Mouse (Mus musculus) CH12.LX (cell line): ENCODE data around the gene BC034090. TPM values are rescaled to one million over a fixed set of nuclear protein-coding genes. Genes with fewer than 3 reads are reported as not detected.

ENCODE experiments used
- DNase-seq: peaks from one replicate; pipeline ENCODE4 v3.0.0-alpha.2; 2013; ENCODE audit errors: extremely low read depth
- H3K27ac ChIP-seq: 2 replicates; pipeline ENCODE4 v1.5.1; 2012; ENCODE audit warnings: low read depth, mild to moderate bottlenecking, control low read depth, moderate library complexity; ENCODE audit not compliant: insufficient read depth
- H3K27me3 ChIP-seq: replicated peaks from 2 replicates; pipeline ENCODE3; 2012; ENCODE audit warnings: inconsistent platforms
- H3K36me3 ChIP-seq, 2 experiments: replicated peaks in 1 of 2; 2 replicates each; pipeline versions ENCODE3 to v1.6.1; 2012; ENCODE audit warnings: inconsistent platforms in 1 of 2, low read length in 1 of 2, mild to moderate bottlenecking in 1 of 2, mixed read lengths in 1 of 2, moderate library complexity in 1 of 2; ENCODE audit not compliant: control insufficient read depth in 1 of 2, insufficient read depth in 1 of 2
- H3K4me1 ChIP-seq, 2 experiments: 2 replicates each; pipeline ENCODE4 v1.6.1; 2012; ENCODE audit warnings: inconsistent platforms in 1 of 2, moderate library complexity in 1 of 2; ENCODE audit not compliant: insufficient read depth in 2 of 2, control insufficient read depth in 1 of 2
- H3K4me2 ChIP-seq: 2 replicates; pipeline ENCODE4 v1.6.1; 2012; ENCODE audit warnings: low read depth, mild to moderate bottlenecking, control low read depth; ENCODE audit not compliant: poor library complexity, insufficient read depth, severe bottlenecking
- H3K4me3 ChIP-seq, 3 experiments: fragments of 150-350 bp in 1 of 3; sonication (generic) in 1 of 3; replicated peaks in 1 of 3; 2 replicates each; pipeline versions ENCODE3 to v1.5.1; 2011 to 2012; ENCODE audit warnings: low read depth in 2 of 3, low read length in 2 of 3, mild to moderate bottlenecking in 2 of 3, moderate library complexity in 2 of 3, control low read depth in 1 of 3, improper control_type of control experiment in 1 of 3, inconsistent platforms in 1 of 3, mixed read lengths in 1 of 3; ENCODE audit not compliant: poor library complexity in 1 of 3
- H3K79me2 ChIP-seq: replicated peaks from 2 replicates; pipeline ENCODE4 v1.6.1; 2012; ENCODE audit warnings: mild to moderate bottlenecking, moderate library complexity; ENCODE audit not compliant: control insufficient read depth, poor library complexity, insufficient read depth, severe bottlenecking; ENCODE audit errors: extremely low read depth
- H3K9ac ChIP-seq: 2 replicates; pipeline ENCODE4 v1.6.1; 2012; ENCODE audit warnings: low read depth, mild to moderate bottlenecking, control low read depth, moderate library complexity; ENCODE audit not compliant: insufficient read depth
- H3K9me3 ChIP-seq: replicated peaks from 2 replicates; pipeline ENCODE3; 2012; ENCODE audit warnings: low read length, inconsistent platforms, mixed read lengths
- CHD1 ChIP-seq: IDR thresholded peaks from 2 replicates; pipeline ENCODE4 v1.6.1; 2012; ENCODE audit warnings: low read depth, low read length, improper control_type of control experiment, inconsistent platforms
- CTCF ChIP-seq, 2 experiments: IDR thresholded peaks in 1 of 2; conservative IDR thresholded peaks in 1 of 2; 2 replicates each; pipeline ENCODE4 v1.5.1; 2011 to 2012; ENCODE audit warnings: low read depth in 2 of 2, low read length in 2 of 2, improper control_type of control experiment in 1 of 2, inconsistent platforms in 1 of 2, mild to moderate bottlenecking in 1 of 2, moderate library complexity in 1 of 2
- E2F4 ChIP-seq: IDR thresholded peaks from 2 replicates; pipeline ENCODE4 v1.6.1; 2011; ENCODE audit warnings: low read depth, low read length, improper control_type of control experiment; ENCODE audit not compliant: insufficient replicate concordance
- ETS1 ChIP-seq: conservative IDR thresholded peaks from 2 replicates; pipeline ENCODE4 v1.6.1; 2012; ENCODE audit warnings: low read depth, mild to moderate bottlenecking, inconsistent platforms, low read length, improper control_type of control experiment, moderate library complexity
- GABPA ChIP-seq: IDR thresholded peaks from 2 replicates; pipeline ENCODE4 v1.6.1; 2012; ENCODE audit warnings: low read depth, low read length, improper control_type of control experiment, inconsistent platforms; ENCODE audit not compliant: insufficient replicate concordance
- IRF4 ChIP-seq: IDR thresholded peaks from 2 replicates; pipeline ENCODE4 v1.6.1; 2014; ENCODE audit warnings: low read depth, mild to moderate bottlenecking, inconsistent platforms, low read length, improper control_type of control experiment
- MAFK ChIP-seq: IDR thresholded peaks from 2 replicates; pipeline ENCODE4 v1.6.1; 2011; ENCODE audit warnings: low read length, improper control_type of control experiment; ENCODE audit not compliant: insufficient replicate concordance
- MYC ChIP-seq: IDR thresholded peaks from 2 replicates; pipeline ENCODE4 v1.6.1; 2011; ENCODE audit warnings: low read depth, mild to moderate bottlenecking, improper control_type of control experiment, low read length
- NELFE ChIP-seq: IDR thresholded peaks from 2 replicates; pipeline ENCODE4 v1.6.1; 2011; ENCODE audit warnings: low read depth, low read length, improper control_type of control experiment
- NRF1 ChIP-seq: IDR thresholded peaks from 2 replicates; pipeline ENCODE4 v1.6.1; 2014; ENCODE audit warnings: low read depth, mild to moderate bottlenecking, inconsistent platforms, low read length, improper control_type of control experiment, moderate library complexity
- POLR2A ChIP-seq: IDR thresholded peaks from 2 replicates; pipeline ENCODE4 v1.6.1; 2011; ENCODE audit warnings: low read depth, mild to moderate bottlenecking, improper control_type of control experiment, low read length
- POLR2AphosphoS2 ChIP-seq: IDR thresholded peaks from 2 replicates; pipeline ENCODE4 v1.6.1; 2011; ENCODE audit warnings: low read depth, low read length, improper control_type of control experiment
- RAD21 ChIP-seq: IDR thresholded peaks from 2 replicates; pipeline ENCODE4 v1.6.1; 2011; ENCODE audit warnings: low read depth, mild to moderate bottlenecking, low read length, improper control_type of control experiment, moderate library complexity
- USF2 ChIP-seq: conservative IDR thresholded peaks from 2 replicates; pipeline ENCODE4 v1.6.1; 2011; ENCODE audit warnings: low read depth, low read length, improper control_type of control experiment
- ZC3H11A ChIP-seq: IDR thresholded peaks from 2 replicates; pipeline ENCODE4 v1.6.1; 2012; ENCODE audit warnings: low read depth, mild to moderate bottlenecking, inconsistent platforms, low read length, improper control_type of control experiment
- ZKSCAN1 ChIP-seq: IDR thresholded peaks from 2 replicates; pipeline ENCODE4 v1.6.1; 2012; ENCODE audit warnings: low read depth, inconsistent platforms, low read length, improper control_type of control experiment, borderline replicate concordance
- ZNF384 ChIP-seq: IDR thresholded peaks from 2 replicates; pipeline ENCODE4 v1.6.1; 2012; ENCODE audit warnings: low read depth, low read length, improper control_type of control experiment, inconsistent platforms
- dilution Hi-C: fragments of 300-500 bp; cut with MboI; formaldehyde crosslinking; loops from 2 replicates; pipeline ENCODE4 v1.14.3; 2020; ENCODE audit warnings: low sequenced_read_pairs; ENCODE audit not compliant: extremely low pct_unique_long_range_greater_than_20kb, extremely low pct_ligation_motif_present
- in situ Hi-C: fragments of 300-500 bp; cut with MboI; formaldehyde crosslinking; loops from 3 replicates; pipeline ENCODE4 v1.14.3; 2019; ENCODE audit warnings: low sequenced_read_pairs, low pct_ligation_motif_present, low pct_unique_long_range_greater_than_20kb, mixed read lengths
- polyA plus RNA-seq: library from polyadenylated mRNA; unstranded; fragments of >175 nt; gene quantifications from 2 replicates; pipeline ENCODE4 v1.2.1, GENCODE M21; 2012; ENCODE audit warnings: low read depth; ENCODE audit not compliant: insufficient read length
- total RNA-seq, 2 experiments: library from RNA; depleted of rRNA; stranded (reverse); fragments of 300-350 nt in 1 of 2; fragments of >200 nt in 1 of 2; gene quantifications; 2 replicates each; pipeline ENCODE4 v1.2.3; 2012 to 2014

BC034090 gene
- total and polyA plus RNA-seq, 3 experiments = 1.6 to 4.6 (median 3.0) TPM

DNA sequence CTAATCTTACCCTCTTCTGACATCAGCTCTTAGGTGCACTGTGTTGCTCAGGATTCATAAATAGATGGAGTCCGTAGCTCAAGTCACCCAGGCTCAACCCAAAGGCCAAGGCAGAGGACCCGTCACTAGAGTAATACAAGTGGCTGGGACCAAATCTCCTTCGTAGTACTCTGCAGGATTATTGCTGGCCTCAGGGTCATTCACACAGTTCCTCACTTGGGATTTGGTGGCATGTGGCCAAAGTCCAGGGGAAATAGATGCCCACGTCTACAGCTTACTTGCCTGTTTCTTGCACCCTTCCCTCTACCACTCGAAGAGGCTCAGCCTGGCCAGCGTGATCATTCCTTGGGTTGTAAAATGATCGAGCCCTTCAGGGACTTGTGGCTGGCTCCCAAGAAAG lies 30.3 kb downstream of the BC034090 start:
- Histone ChIP-seq H3K36me3 (peaks cover 0 to 32% of the 10 kb centered on the region in 2 experiments), H3K4me3 (no peak overlapping the region), H3K27me3 (no peaks in the 10 kb centered on the region), H3K4me2 (no peak overlapping the region), H3K9ac (no peak overlapping the region), H3K27ac (no peak overlapping the region)
- DNase-seq = no peak
- in situ Hi-C loops = loop anchor here (5.0 to 25.0 kb wide), 2 partner anchors 182 to 927 kb away; no protein-coding TSS in a partner anchor
- TF ChIP-seq CHD1 (no peak), NRF1 (no peak), USF2 (no peak), ZC3H11A (no peak)
- TF ChIP-seq, all 38 proteins: peak for 0
- dilution Hi-C loops = loop anchor here (25.0 kb wide), 1 partner anchor 177 kb away; no protein-coding TSS in a partner anchor
- Histone ChIP-seq H3K4me1 (peaks cover 0 to 3% of the 10 kb centered on the region in 2 experiments; a peak in 1 of 4 replicates), H3K79me2 (no peaks in the 10 kb centered on the region), H3K9me3 (no peaks in the 10 kb centered on the region)

DNA sequence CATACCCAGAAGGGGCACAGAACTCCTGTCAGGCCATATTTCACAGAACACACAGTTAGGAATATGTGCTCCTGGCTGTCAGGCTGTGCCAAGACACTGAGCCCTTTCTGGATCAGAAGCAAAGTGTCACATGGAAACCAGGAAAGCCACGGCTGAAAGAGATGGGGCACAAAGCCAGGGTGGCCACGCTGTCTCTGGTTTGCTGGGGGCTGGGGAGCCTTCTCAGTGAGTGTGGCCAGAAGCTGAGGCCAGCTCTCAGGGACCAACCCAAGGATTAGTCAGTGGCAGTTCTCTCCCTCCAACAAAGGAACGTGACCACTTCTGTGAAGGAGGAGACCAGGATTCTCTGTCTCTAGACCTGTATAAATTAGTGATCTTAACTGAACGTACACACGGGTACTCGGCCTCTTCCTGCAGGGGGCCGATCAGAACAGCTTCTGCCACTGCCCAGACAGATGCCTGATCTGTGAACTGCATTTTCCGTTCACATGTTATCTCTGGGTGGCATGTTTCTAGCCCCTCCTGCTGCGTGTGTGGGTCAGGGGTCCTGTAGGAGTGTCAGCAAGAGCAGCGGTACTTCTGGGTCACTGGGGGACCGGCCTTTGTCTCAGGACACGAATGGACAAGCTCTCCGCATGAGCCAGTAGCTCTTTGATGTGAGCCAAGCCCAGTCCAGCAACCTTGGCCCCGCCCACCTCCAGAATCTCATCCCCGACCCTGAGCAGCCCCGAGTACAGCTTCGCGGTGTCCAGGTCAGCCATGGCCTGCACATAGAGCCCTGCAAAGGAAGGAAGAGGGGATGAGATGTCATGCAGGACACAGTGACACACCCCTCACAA lies 31.1 kb downstream of the BC034090 start:
- no peaks in the 10 kb centered on the region for H3K9me3 ChIP-seq
- no peak for DNase-seq
- peaks cover 0 to 3% of the 10 kb centered on the region in 2 experiments; a peak in 1 of 4 replicates for H3K4me1 ChIP-seq
- no peaks in the 10 kb centered on the region for H3K27me3 ChIP-seq
- no peaks in the 10 kb centered on the region for H3K79me2 ChIP-seq
- dilution Hi-C loops (loop anchor here (25.0 kb wide), 1 partner anchor 176 kb away; no protein-coding TSS in a partner anchor), in situ Hi-C loops (loop anchor here (5.0 to 25.0 kb wide), 2 partner anchors 181 to 926 kb away; no protein-coding TSS in a partner anchor)
- TF ChIP-seq GABPA = no peak
- no peak for TF ChIP-seq ZKSCAN1
- no peak for TF ChIP-seq E2F4
- TF ChIP-seq CHD1 = no peak
- no peak overlapping the region for H3K9ac ChIP-seq
- no peak overlapping the region for H3K27ac ChIP-seq
- peaks cover 0 to 33% of the 10 kb centered on the region in 2 experiments for H3K36me3 ChIP-seq
- H3K4me3 ChIP-seq = no peak overlapping the region
- H3K4me2 ChIP-seq = no peak overlapping the region

DNA sequence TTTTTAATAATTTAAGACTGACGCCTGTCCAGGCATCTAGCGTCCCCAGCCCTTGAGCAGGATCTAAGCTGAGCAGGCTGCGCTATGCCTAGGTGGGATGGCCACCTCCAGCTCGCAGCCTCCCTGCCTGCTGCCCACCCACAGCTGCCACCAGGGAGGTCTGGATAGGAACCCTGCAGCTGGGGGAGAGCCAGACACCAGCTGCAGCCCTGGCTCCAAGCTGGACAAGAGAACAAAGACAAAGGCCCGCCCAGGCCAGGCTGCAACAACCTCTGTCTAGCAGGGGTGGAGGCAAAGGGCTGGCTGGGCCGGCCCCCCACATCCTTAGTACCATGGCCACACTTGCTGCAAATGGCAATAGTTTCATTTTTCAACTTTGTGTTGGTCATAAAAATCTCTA lies 31.8 kb downstream of the BC034090 start:
- Histone ChIP-seq H3K4me2 (no peak overlapping the region), H3K79me2 (no peaks in the 10 kb centered on the region), H3K9me3 (no peaks in the 10 kb centered on the region), H3K4me1 (no peaks in the 10 kb centered on the region; a peak in 2 of 4 replicates), H3K27ac (no peak overlapping the region), H3K9ac (no peak overlapping the region), H3K4me3 (no peak overlapping the region), H3K36me3 (peaks cover 1 to 30% of the 10 kb centered on the region in 2 experiments), H3K27me3 (no peaks in the 10 kb centered on the region)
- no peak for DNase-seq
- no peak for TF ChIP-seq POLR2AphosphoS2
- no peak for TF ChIP-seq NELFE
- no peak for TF ChIP-seq ZNF384
- TF ChIP-seq RAD21 = no peak
- TF ChIP-seq MYC = no peak
- no peak for TF ChIP-seq IRF4
- no peak for TF ChIP-seq MAFK
- TF ChIP-seq GABPA = no peak
- no peak for TF ChIP-seq ETS1
- no peak for TF ChIP-seq POLR2A
- TF ChIP-seq CTCF (conservative IDR thresholded peaks at IDR 0.05 in 1 of 2, IDR thresholded peaks at IDR 0.05 in 1 of 2; ENCODE audit: low read depth in 2 of 2, low read length in 2 of 2) = no peak
- no peak for TF ChIP-seq USF2
- no peak for TF ChIP-seq E2F4
- in situ Hi-C loops (loop anchor here (5.0 to 25.0 kb wide), 2 partner anchors 180 to 925 kb away; no protein-coding TSS in a partner anchor), dilution Hi-C loops (loop anchor here (25.0 kb wide), 1 partner anchor 175 kb away; no protein-coding TSS in a partner anchor)
